Mouse (Mus musculus) kidney, adult 11 months (tissue): Measurements from ENCODE around the gene Stxbp5l.
"Not testable (repeated sequence)": the region's sequence is repeated elsewhere in the genome, so short reads cannot be mapped to it uniquely, and the experiment has no call there.

Experiments
- DNase-seq: peaks from one replicate; pipeline ENCODE4 v3.0.0; 2022

Gene Stxbp5l

DNA sequence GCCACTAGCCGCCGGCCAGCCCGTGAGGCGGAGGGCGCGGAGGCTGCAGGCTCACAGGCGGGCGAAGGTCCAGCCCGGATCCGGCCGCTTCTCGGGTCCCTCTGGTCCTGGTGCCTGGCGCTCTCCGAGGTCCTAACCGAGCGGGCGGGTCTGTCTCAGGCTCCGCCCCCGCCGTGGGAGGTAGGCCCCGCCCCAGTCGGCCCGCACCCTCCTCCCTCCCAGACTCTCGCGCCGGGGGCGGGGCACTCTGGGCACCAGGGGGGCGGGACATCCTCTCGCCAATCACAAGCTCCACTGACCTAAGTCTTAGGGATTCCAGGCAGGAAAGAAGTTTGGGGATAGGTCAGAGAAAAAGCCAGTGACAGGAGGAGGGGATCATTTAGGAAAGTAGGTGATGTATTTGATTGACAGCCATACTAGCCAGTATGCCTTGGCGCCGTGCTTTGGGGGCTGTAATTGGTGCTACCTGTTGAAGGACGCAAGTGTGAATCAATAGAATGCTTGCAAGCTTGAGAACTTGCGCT lies at the start of gene Stxbp5l:
Gene Stxbp5l, minus strand, starts transcription at position 142 of the 524 bp plus-strand sequence.
- peak; percentile 97 for DNase-seq

DNA sequence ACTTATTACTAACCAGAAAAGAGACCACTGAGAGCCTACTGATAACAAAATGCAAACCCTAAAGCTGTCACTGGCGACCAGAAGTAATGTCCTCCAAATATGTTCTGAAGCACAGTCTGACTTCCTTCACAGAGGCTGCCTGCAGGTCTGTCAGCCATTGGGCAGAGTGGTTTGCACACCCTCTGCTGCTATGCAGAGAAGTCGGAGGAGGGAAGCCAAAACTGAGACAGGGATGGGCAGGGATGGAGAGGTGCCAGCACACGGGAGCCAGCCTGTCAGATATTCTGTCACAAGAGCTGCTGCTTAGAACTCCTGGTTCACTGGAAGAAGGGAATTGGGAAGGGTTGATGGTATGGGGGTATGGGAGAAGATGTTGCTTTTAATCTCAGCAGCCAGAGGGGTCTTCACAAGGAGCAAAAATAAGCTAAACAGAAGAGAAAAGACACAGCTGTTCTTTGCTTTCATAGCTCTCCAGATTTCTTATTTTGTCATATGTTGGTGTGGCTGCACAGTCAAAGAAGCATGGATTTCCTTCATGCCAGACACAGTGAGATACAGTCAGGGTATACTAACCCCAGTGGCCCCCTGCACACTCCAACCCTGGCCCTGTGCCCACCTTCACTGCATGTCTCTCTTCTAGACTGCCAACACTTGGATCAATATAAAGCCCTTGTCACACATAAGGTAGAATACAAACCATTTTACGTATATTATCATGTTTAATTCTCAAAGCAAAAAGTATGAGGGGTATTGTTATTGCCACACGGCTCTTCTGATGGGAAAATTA lies 48.8 kb upstream of the Stxbp5l start:
- no peak for DNase-seq

DNA sequence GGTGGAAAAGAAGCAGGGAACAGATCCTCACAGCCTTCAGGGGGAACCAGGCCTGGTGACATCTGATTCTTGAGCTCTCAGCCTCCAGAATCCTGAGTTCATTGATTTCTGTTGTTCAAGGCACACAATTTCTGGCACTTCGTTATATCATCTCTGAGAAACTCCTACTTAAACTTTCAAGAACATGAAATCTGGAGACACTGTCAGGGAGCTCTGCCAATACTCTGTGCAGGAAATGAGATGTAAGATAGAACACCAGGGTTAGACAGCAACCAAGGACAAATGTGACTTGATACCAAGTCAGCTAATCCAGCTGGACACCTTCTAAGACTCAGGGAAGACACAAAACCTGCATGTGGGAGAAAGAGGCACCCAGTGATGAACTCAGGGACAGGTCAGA lies 40.7 kb upstream of the Stxbp5l start:
- DNase-seq, result no peak

DNA sequence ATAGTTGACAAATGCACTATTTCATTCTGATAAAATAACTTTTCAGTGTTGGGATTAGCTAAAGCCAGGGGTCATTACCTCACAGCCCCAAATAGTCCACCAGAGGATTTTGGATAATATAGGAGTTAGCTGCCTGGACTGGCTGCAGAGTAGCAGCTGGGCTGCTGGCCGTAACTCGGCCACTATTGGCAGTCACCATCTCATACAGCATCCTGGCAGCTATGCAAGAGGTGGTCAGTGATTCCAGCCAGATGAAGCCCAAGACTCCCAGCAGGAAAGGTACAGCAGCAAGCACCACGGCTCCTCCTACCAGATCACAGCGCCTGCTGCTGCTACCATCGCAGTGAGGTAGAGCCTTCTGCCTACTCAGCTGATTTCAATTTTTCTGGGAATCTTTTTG lies 38.1 kb upstream of the Stxbp5l start:
- no peak for DNase-seq

DNA sequence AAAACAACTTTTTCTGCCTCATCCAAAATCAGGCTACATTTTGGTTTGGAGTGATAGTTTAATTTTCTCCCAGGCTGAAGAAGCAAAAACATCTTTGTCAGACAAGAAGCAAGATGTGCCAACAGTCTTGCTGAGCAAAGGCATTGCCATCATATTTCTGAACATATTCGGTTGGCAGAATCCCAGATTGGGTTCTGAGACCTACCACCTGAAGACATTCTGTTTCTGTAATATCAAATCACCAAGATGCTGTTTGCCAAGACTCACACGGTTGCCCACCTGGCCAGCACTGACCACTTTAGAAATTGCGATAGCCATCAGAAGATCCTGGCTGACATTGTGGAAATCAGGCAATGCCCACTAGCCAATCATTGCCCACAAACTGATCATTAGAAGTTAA lies 37.1 kb upstream of the Stxbp5l start:
- DNase-seq, result no peak

GRCm38 (mm10) chr16:37420512-37420911 lies 35.8 kb upstream of the Stxbp5l start:
- DNase-seq, result no peak

DNA sequence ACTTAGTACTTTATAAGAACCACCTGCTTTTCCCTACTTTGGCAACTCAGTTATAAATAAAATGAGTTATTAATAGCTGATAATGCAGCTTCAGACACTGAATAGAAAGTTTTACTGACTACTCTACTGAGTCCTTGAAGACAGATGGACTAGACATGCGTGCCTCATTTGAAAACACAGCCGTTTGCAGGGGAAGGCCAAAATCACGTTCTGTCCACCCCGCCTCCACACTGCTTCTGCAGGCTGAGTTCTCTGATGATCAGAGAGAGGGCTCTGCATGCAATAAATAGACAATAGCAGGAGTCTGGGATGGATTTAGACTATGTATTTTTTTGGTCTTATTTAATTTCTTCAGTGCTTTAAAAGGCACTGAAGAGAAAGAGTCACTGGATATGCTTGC lies 20.8 kb upstream of the Stxbp5l start:
- DNase-seq, result no peak

GRCm38 (mm10) chr16:37404922-37405321 lies 20.2 kb upstream of the Stxbp5l start:
- DNase-seq, result no peak

GRCm38 (mm10) chr16:37389964-37390363 lies 5.2 kb upstream of the Stxbp5l start:
- DNase-seq, result no peak

- DNase-seq, result peak; percentile 15
Observed at GRCm38 (mm10) chr16:37389201-37389905, 4.6 kb upstream of the Stxbp5l start.

DNA sequence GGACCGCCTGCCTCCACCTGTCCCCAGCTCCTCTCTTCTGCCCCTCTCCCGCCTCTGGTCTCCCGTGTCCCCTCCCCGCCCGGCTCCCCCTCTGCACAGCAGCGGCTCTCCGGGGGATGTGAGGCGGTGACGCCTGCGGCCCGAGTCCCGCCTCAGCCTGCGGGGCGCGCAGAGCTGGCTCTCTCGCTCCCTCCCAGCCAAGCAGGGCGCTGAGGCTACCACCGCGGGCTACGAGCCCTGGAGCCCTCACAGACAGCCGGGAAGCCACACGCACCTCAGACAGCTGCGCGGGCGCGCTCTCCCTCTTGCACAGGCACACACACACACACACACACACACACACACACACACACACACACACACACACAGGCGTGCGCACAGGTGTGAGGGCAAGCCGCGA lies 393 bp downstream of the Stxbp5l start:
- no peak for DNase-seq

GRCm38 (mm10) chr16:37383426-37383825 lies 1.3 kb downstream of the Stxbp5l start:
- DNase-seq, result no peak

DNA sequence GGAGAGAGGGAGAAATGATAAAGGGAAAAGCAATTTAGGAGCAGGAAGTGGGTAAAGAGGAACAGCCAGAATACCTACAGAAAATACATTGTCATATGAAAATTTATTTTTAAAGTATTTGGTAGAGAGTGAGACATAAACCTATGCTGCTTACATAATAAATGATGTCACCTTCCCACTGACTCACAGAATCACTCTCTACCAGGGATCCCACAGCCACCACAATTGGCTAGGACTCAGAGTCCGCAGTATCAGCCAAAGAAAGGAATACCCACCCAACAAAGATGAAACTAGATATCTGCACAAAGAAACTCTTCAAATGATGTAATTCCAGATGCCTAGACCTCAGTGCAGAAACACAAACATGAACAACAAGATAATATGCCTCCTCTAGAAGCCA lies 12.0 kb downstream of the Stxbp5l start:
- no peak for DNase-seq

GRCm38 (mm10) chr16:37367426-37367825 lies 17.3 kb downstream of the Stxbp5l start:
- DNase-seq, result no peak

- no peak for DNase-seq
Observed at GRCm38 (mm10) chr16:37363958-37364357, 20.8 kb downstream of the Stxbp5l start.

DNA sequence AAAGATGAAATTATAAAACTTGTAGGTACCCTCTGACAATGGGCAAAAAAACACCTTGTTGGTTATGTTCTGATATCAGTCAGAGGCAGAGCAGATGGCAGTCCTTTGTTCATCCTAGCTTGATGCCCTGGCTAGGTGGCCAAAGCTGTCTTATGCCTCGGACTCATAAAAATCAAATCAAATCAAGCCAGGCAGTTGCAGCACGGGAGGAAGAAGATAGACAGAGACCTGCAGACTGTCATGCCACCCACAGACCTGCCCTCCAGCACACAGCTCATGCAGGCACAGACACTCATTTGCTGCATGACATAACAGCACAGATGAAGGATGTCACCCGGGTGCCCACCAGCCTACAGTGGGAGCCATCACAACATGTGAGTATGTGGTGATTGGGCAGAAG lies 29.1 kb downstream of the Stxbp5l start:
- DNase-seq, result no peak

DNA sequence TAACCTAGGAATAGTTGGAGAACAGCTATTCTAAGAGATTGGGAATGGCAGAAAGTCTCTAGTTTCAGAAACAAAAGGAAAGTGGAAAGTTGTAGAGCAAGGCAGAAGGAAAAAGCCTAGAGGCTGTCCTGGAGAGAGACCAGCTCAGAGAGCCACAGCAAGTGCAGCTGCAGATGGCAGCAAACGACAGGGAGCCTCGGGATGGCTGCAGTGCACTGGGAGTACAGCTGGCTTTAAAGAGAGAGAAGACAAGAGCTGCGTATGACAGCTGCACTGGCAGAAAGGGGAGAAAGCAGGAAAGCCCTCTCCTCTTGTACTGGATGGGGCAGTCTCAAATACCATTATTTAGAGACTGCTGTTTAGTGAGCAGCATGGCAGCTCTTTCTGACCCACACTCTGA lies 37.7 kb downstream of the Stxbp5l start:
- DNase-seq, result no peak

DNA sequence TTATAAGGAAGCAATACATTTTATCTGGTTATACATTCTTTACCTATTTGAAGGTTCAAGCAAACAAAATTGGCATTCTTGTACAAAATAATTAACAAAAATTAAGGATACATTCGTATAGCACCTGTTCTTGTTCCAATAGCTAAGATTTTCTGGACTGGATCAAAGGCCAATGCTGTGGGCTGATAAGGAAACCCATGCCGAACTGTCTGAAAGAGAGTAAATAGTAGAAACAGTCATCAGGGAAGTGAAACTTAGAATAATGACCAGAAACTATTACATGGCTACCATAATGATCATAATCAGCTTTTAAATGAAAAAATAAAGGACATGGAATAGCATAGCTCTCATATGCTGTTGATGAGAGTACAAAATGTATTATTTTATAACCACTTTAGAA lies 39.8 kb downstream of the Stxbp5l start:
- no peak for DNase-seq

- DNase-seq, result not testable (repeated sequence)
Observed at GRCm38 (mm10) chr16:37341446-37341845, 43.3 kb downstream of the Stxbp5l start.

- DNase-seq, result no peak
Observed at GRCm38 (mm10) chr16:37338177-37338576, 46.6 kb downstream of the Stxbp5l start.

- DNase-seq, result no peak
Observed at GRCm38 (mm10) chr16:37337529-37337928, 47.2 kb downstream of the Stxbp5l start.

DNA sequence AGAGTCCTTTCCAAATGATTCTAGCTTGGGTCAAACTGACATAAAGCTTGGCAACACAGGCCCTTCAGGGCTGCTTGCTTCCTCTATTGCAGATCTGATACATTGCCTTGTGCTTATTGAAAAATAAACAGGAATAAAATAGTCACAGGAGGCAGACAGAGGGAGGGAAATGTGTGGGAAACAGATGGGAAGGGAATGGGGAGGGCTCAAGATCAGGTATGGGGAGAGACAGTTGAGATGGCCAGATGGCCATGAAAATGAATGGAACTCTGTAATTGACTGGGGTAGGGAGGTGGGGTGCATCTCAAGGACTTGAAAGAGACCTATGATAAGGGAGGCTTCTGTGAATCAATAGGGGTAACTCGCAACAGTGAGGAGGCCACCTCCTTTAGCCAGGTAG lies 80.3 kb downstream of the Stxbp5l start:
- DNase-seq, result no peak

DNA sequence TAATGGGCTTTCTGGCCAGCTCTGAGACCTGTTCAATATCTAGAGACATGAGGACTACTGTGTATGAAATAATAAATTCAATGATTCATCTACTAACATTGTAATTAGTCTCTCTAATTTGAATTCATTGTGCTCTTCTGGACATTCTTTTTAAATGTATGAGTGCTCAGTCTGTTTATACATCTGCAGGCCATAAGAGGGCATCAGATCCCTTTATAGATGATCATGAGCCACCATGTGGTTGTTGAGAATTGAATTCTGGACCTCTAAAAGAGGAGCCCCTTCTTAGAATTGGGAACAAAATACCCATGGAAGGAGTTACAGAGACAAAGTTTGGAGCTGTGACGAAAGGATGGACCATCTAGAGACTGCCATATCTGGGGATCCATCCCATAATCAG lies 92.2 kb downstream of the Stxbp5l start:
- no peak for DNase-seq

GRCm38 (mm10) chr16:37280206-37280605 lies 104.6 kb downstream of the Stxbp5l start:
- no peak for DNase-seq
